In genomic region chr7:3606798-3607197, GRCm38 (mm10) we compare ENCODE assay signal across 8 mouse cellular contexts. TPM values are rescaled to one million over a fixed set of nuclear protein-coding genes. Genes with fewer than 3 reads are reported as not detected.
DNase-seq lines count a peak whose midpoint lies in the region; ATAC-seq lines count a peak whose summit lies in the region.

No protein-coding gene starts in this region.

- H3K4me1 ChIP-seq in embryonic facial prominence, embryonic 11.5 days (ENCODE audit: control insufficient read depth, insufficient read depth, low read length), result no peaks in the 10 kb centered on the region
- H3K4me1 ChIP-seq in embryonic facial prominence, embryonic 10.5 days, result no peaks in the 10 kb centered on the region; the same call in 1 of the 2 replicates
- no peaks in the 10 kb centered on the region for H3K4me1 ChIP-seq in liver, embryonic 16.5 days (ENCODE audit: control insufficient read depth, low read depth, low read length)

- H3K9me3 ChIP-seq in embryonic facial prominence, embryonic 11.5 days (replicated peaks; ENCODE audit: control insufficient read depth, low read length), result no peaks in the 10 kb centered on the region
- no peaks in the 10 kb centered on the region for H3K9me3 ChIP-seq in embryonic facial prominence, embryonic 10.5 days
- no peaks in the 10 kb centered on the region for H3K9me3 ChIP-seq in liver, embryonic 16.5 days (replicated peaks; ENCODE audit: control insufficient read depth, low read length)

- H3K36me3 ChIP-seq in embryonic facial prominence, embryonic 11.5 days (replicated peaks; ENCODE audit: control insufficient read depth, insufficient read depth, low read depth, low read length), result no peaks in the 10 kb centered on the region
- H3K36me3 ChIP-seq in embryonic facial prominence, embryonic 10.5 days (replicated peaks), result no peaks in the 10 kb centered on the region
- H3K36me3 ChIP-seq in liver, embryonic 16.5 days (ENCODE audit: control insufficient read depth, insufficient read depth), result no peaks in the 10 kb centered on the region

- H3K27ac ChIP-seq in embryonic facial prominence, embryonic 11.5 days (replicated peaks; ENCODE audit: low read depth, low read length), result no peak overlapping the region
- H3K27ac ChIP-seq in embryonic facial prominence, embryonic 10.5 days (replicated peaks), result no peak overlapping the region
- H3K27ac ChIP-seq in liver, embryonic 16.5 days (ENCODE audit: low read length), result no peak overlapping the region

- H3K9ac ChIP-seq in embryonic facial prominence, embryonic 11.5 days (replicated peaks; ENCODE audit: low read length), result no peak overlapping the region
- no peak overlapping the region for H3K9ac ChIP-seq in liver, embryonic 16.5 days (ENCODE audit: low read depth, low read length)

- no peak overlapping the region for H3K4me3 ChIP-seq in embryonic facial prominence, embryonic 11.5 days (ENCODE audit: low read depth, low read length)
- no peak overlapping the region for H3K4me3 ChIP-seq in embryonic facial prominence, embryonic 10.5 days
- H3K4me3 ChIP-seq in liver, embryonic 16.5 days (ENCODE audit: low read depth, low read length), result no peak overlapping the region

- peak; percentile 25 for DNase-seq in embryonic facial prominence, embryonic 11.5 days (ENCODE audit: low spot score)
- no peak for DNase-seq in embryonic facial prominence, embryonic 10.5 days (ENCODE audit: low spot score)
- peak; percentile 81 for DNase-seq in A20 (ENCODE audit: low read depth, low spot score)
- DNase-seq in embryo, embryonic 10.5 days (ENCODE audit: low spot score), result peak; percentile 35
- DNase-seq in cerebellum, postnatal 25 days, result no peak
- no peak for DNase-seq in spleen, postnatal 10 days (ENCODE audit: low spot score in 2 of 2)

- WGBS in embryonic facial prominence, embryonic 11.5 days, result 28% methylated on average over 2 of the region's 2 CpGs
- WGBS in embryonic facial prominence, embryonic 10.5 days, result 13% methylated on average over 2 of the region's 2 CpGs
- WGBS in liver, embryonic 16.5 days (ENCODE audit: insufficient replicate concordance), result 11% methylated on average over 2 of the region's 2 CpGs

- H3K27me3 ChIP-seq in embryonic facial prominence, embryonic 11.5 days (ENCODE audit: control insufficient read depth, insufficient read depth, low read length), result no peaks in the 10 kb centered on the region
- no peaks in the 10 kb centered on the region for H3K27me3 ChIP-seq in embryonic facial prominence, embryonic 10.5 days (replicated peaks; ENCODE audit: low read depth, poor library complexity, severe bottlenecking)
- no peaks in the 10 kb centered on the region for H3K27me3 ChIP-seq in liver, embryonic 16.5 days (ENCODE audit: control insufficient read depth, insufficient read depth, low read depth, low read length)

- H3K4me2 ChIP-seq in embryonic facial prominence, embryonic 11.5 days (ENCODE audit: low read depth, low read length), result no peak overlapping the region
- no peak overlapping the region for H3K4me2 ChIP-seq in liver, embryonic 16.5 days (ENCODE audit: low read depth, low read length)

- ATAC-seq in embryonic facial prominence, embryonic 11.5 days (replicated peaks; ENCODE audit: insufficient number of reproducible peaks, low FRiP score, low TSS enrichment, low read depth), result no peak
- ATAC-seq in liver, embryonic 16.5 days (ENCODE audit: low read depth), result peak; percentile 53
- no peak for ATAC-seq in frontal cortex, adult (ENCODE audit: low TSS enrichment)

RNA-seq across cellular contexts. Expression of gene Oscar, which starts 9.2 kb away (rescaled TPM):
- polyA plus RNA-seq in embryonic facial prominence, embryonic 11.5 days (2014; fragmentation: Nextera tagmentation; extraction: Ambion mirVana), result 0.11 and 0.20 TPM in 2 replicates
- 0.13 TPM in 1 of 2 replicates, not detected in the other for polyA plus RNA-seq in embryonic facial prominence, embryonic 10.5 days (2016; fragmentation: Nextera tagmentation; extraction: Ambion mirVana)
- 0.18 TPM in 1 of 2 replicates, not detected in the other for polyA plus RNA-seq in liver, embryonic 16.5 days (2015; fragmentation: Nextera tagmentation; extraction: Ambion mirVana)

RNA-seq across cellular contexts. Expression of gene Ndufa3, which starts 10.4 kb away (rescaled TPM):
- polyA plus RNA-seq in embryonic facial prominence, embryonic 11.5 days (2014; fragmentation: Nextera tagmentation; extraction: Ambion mirVana), result 296 and 350 TPM in 2 replicates
- polyA plus RNA-seq in embryonic facial prominence, embryonic 10.5 days (2016; fragmentation: Nextera tagmentation; extraction: Ambion mirVana), result 365 and 398 TPM in 2 replicates
- 249 and 272 TPM in 2 replicates for polyA plus RNA-seq in liver, embryonic 16.5 days (2015; fragmentation: Nextera tagmentation; extraction: Ambion mirVana)

RNA-seq across cellular contexts. Expression of gene Tfpt, which starts 22.9 kb away (rescaled TPM):
- 29.0 and 30.7 TPM in 2 replicates for polyA plus RNA-seq in embryonic facial prominence, embryonic 11.5 days (2014; fragmentation: Nextera tagmentation; extraction: Ambion mirVana)
- 31.0 and 33.0 TPM in 2 replicates for polyA plus RNA-seq in embryonic facial prominence, embryonic 10.5 days (2016; fragmentation: Nextera tagmentation; extraction: Ambion mirVana)
- 8.1 and 9.0 TPM in 2 replicates for polyA plus RNA-seq in liver, embryonic 16.5 days (2015; fragmentation: Nextera tagmentation; extraction: Ambion mirVana)

RNA-seq across cellular contexts. Expression of gene Prpf31, which starts 23.0 kb away (rescaled TPM):
- 142 and 151 TPM in 2 replicates for polyA plus RNA-seq in embryonic facial prominence, embryonic 11.5 days (2014; fragmentation: Nextera tagmentation; extraction: Ambion mirVana)
- 179 and 183 TPM in 2 replicates for polyA plus RNA-seq in embryonic facial prominence, embryonic 10.5 days (2016; fragmentation: Nextera tagmentation; extraction: Ambion mirVana)
- 36.9 and 41.4 TPM in 2 replicates for polyA plus RNA-seq in liver, embryonic 16.5 days (2015; fragmentation: Nextera tagmentation; extraction: Ambion mirVana)

RNA-seq across cellular contexts. Expression of gene Cnot3, which starts 38.3 kb away (rescaled TPM):
- polyA plus RNA-seq in embryonic facial prominence, embryonic 11.5 days (2014; fragmentation: Nextera tagmentation; extraction: Ambion mirVana), result 57.4 and 63.9 TPM in 2 replicates
- polyA plus RNA-seq in embryonic facial prominence, embryonic 10.5 days (2016; fragmentation: Nextera tagmentation; extraction: Ambion mirVana), result 85.6 and 88.0 TPM in 2 replicates
- polyA plus RNA-seq in liver, embryonic 16.5 days (2015; fragmentation: Nextera tagmentation; extraction: Ambion mirVana), result 18.3 and 22.3 TPM in 2 replicates

Comparison
In these comparisons a context has a peak if more than half of its experiments do, and no peak if none do; other contexts are left out.
1. DNase-seq: peak in embryonic facial prominence, embryonic 11.5 days (single experiment), A20 (single experiment) and embryo, embryonic 10.5 days (single experiment); none in embryonic facial prominence, embryonic 10.5 days (single experiment), cerebellum, postnatal 25 days (0 of 2) and spleen, postnatal 10 days (0 of 2).